In the genomic region with DNA sequence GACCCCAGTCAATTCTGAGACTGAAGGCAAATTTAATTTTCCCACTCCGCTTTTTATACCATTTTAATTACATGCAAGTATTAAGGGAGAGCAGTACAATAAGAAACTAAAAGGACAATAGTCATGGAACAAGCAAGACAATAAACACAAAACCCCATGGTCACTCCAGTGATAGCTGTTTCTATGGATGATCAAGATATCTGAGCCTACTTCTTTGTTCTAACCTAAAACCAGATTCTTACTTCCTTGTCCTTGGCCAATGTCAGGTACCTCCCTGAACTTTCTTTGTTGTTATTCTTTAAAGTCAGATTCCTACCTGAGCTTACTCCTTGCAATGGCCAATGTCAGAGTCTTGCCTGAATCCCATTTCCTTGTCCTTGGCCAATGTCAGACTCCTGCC, we compare ENCODE assay signal across 30 mouse cellular contexts.
"Had no signal": no experiment of that assay in that cellular context is flagged by ENCODE, and none has a peak within 500 bp of the region (broad histone marks: within the 10 kb centered on the region; RNA-seq: fewer than 3 reads in every experiment).

No protein-coding gene starts in this region.

- ATAC-seq: liver, embryonic 12.5 days; liver, postnatal 0 days; lung, postnatal 0 days; midbrain, embryonic 13.5 days; midbrain, embryonic 15.5 days; midbrain, embryonic 16.5 days had no signal

- H3K4me2 ChIP-seq: limb, embryonic 12.5 days; limb, embryonic 13.5 days; limb, embryonic 15.5 days; liver, embryonic 12.5 days; liver, embryonic 13.5 days; liver, embryonic 15.5 days; lung, embryonic 14.5 days; lung, embryonic 15.5 days; midbrain, embryonic 11.5 days; midbrain, embryonic 12.5 days; midbrain, embryonic 13.5 days; midbrain, embryonic 15.5 days had no signal

- DNase-seq: left cerebral cortex, postnatal 4 days; liver; liver, embryonic 13.5 days; liver, postnatal 0 days; lung, adult 18-20 months; lung, adult 2 months; lung, embryonic 14.5 days; lung, postnatal 10 days; lung, postnatal 14 days; lung, postnatal 36 days; lung, postnatal 4 days; midbrain, embryonic 14.5 days had no signal

- H3K9me3 ChIP-seq: limb, embryonic 10.5 days; limb, embryonic 12.5 days; limb, embryonic 13.5 days; limb, embryonic 15.5 days; liver, embryonic 12.5 days; liver, embryonic 13.5 days; liver, embryonic 15.5 days; lung, embryonic 15.5 days; megakaryocyte, embryonic 14.5 days; midbrain, embryonic 10.5 days; midbrain, embryonic 12.5 days; midbrain, embryonic 13.5 days; midbrain, embryonic 15.5 days had no signal

- H3K4me3 ChIP-seq: limb, embryonic 10.5 days; limb, embryonic 12.5 days; limb, embryonic 13.5 days; limb, embryonic 15.5 days; liver, embryonic 12.5 days; liver, embryonic 13.5 days; liver, embryonic 15.5 days; lung, embryonic 15.5 days; megakaryocyte, embryonic 14.5 days; midbrain, embryonic 10.5 days; midbrain, embryonic 12.5 days; midbrain, embryonic 13.5 days; midbrain, embryonic 15.5 days; myocyte had no signal

- H3K36me3 ChIP-seq: limb, embryonic 10.5 days; limb, embryonic 12.5 days; limb, embryonic 13.5 days; limb, embryonic 15.5 days; liver, embryonic 12.5 days; liver, embryonic 13.5 days; liver, embryonic 15.5 days; lung, embryonic 15.5 days; midbrain, embryonic 10.5 days; midbrain, embryonic 12.5 days; midbrain, embryonic 13.5 days; midbrain, embryonic 15.5 days had no signal

- H3K9ac ChIP-seq: limb, embryonic 12.5 days; limb, embryonic 13.5 days; limb, embryonic 15.5 days; liver, embryonic 12.5 days; liver, embryonic 13.5 days; liver, embryonic 14.5 days; liver, embryonic 15.5 days; liver, postnatal 0 days; lung, embryonic 14.5 days; lung, embryonic 15.5 days; midbrain, embryonic 12.5 days; midbrain, embryonic 13.5 days; midbrain, embryonic 15.5 days had no signal

- H3K27ac ChIP-seq: limb, embryonic 10.5 days; limb, embryonic 12.5 days; limb, embryonic 13.5 days; limb, embryonic 15.5 days; liver, embryonic 12.5 days; liver, embryonic 13.5 days; liver, embryonic 14.5 days; liver, embryonic 15.5 days; lung, embryonic 15.5 days; macrophage; midbrain, embryonic 10.5 days; midbrain, embryonic 12.5 days; midbrain, embryonic 13.5 days; midbrain, embryonic 15.5 days had no signal

- H3K27me3 ChIP-seq: limb, embryonic 12.5 days; limb, embryonic 13.5 days; limb, embryonic 15.5 days; liver, embryonic 12.5 days; liver, embryonic 13.5 days; liver, embryonic 15.5 days; lung, embryonic 15.5 days; megakaryocyte, embryonic 14.5 days; midbrain, embryonic 12.5 days; midbrain, embryonic 13.5 days; midbrain, embryonic 15.5 days had no signal

- H3K4me1 ChIP-seq: limb, embryonic 10.5 days; limb, embryonic 12.5 days; limb, embryonic 13.5 days; limb, embryonic 15.5 days; liver, embryonic 12.5 days; liver, embryonic 13.5 days; liver, embryonic 15.5 days; lung, embryonic 15.5 days; megakaryocyte, embryonic 14.5 days; midbrain, embryonic 10.5 days; midbrain, embryonic 12.5 days; midbrain, embryonic 13.5 days; midbrain, embryonic 15.5 days had no signal
